Mouse (Mus musculus): ENCODE data around the gene Unk. TPM values are rescaled to one million over a fixed set of nuclear protein-coding genes. Genes with fewer than 3 reads are reported as not detected.
A peak's percentile ranks its signal among the peaks of the same experiment; 100 is the strongest.

Gene Unk
- polyA plus RNA-seq, 1 experiment from 2014 or later = 40.1 TPM

GRCm38 (mm10) chr11:116076836-116077235, 46.7 kb downstream of the Unk start:
- Histone ChIP-seq H3K4me1 (peaks cover 34% of the 10 kb centered on the region), H3K27me3 (no peaks in the 10 kb centered on the region), H3K4me2 (no peak overlapping the region), H3K36me3 (peaks cover 33% of the 10 kb centered on the region), H3K4me3 (replicated peaks) (no peak overlapping the region; the same call in 1 of the 2 replicates), H3K9me3 (replicated peaks) (no peaks in the 10 kb centered on the region), H3K9ac (no peak overlapping the region), H3K27ac (no peak overlapping the region)
- ATAC-seq (replicated peaks; ENCODE audit: low FRiP score) = 0 out of 2 replicates have a peak, but pooled peaks have one; percentile 12
- 87% methylated on average over 7 of the region's 7 CpGs for WGBS

DNA sequence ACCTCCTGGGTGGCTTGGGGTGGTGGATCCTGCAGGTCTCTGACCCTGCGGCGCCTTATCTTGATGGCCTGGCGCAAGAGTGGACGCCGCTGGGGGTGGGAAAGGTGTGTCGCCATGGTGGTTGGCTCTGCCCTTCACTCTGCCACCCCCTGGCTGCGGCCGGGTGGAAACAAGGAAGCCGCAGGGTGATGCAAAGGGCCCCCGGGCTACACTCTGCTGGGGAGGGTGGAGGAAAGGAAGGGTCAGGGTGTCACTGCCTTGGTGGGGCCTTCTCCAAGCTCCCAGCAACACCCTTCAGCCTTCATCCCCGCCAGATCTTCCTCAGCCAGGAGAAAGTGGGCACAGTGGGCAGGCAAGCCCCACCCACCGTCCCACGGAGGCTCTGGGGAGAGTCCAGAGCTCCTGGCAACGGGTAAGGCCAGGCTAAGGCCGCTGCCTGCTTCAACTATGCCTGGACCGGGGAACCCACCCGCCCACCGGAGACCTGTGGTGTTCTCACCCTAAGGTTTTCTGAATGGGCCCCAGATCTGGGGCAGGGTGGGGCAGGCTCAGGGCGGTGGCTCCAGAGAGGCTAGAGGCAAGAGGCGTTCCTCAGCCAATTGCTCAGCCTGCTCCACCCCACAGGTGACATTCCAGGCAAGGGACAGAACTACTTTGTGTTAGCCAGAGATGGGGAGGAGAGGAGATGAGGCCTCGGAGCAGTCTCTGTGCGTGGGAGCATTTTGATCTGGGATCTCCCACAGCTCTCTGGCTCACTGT, 47.5 kb downstream of the Unk start, which contains the start of gene Unc13d:
Gene Unc13d, minus strand, starts transcription at position 516 of the 759 bp plus-strand sequence.
- peak; percentile 52 for ATAC-seq (replicated peaks; ENCODE audit: low FRiP score)
- Histone ChIP-seq H3K27me3 (no peaks in the 10 kb centered on the region), H3K4me1 (peaks cover 34% of the 10 kb centered on the region), H3K27ac (peak within 1 kb of the TSS; percentile 71), H3K36me3 (peaks cover 41% of the 10 kb centered on the region), H3K9me3 (replicated peaks) (no peaks in the 10 kb centered on the region), H3K9ac (peak within 1 kb of the TSS; percentile 35), H3K4me3 (replicated peaks) (peak within 1 kb of the TSS; percentile 35), H3K4me2 (peak within 1 kb of the TSS; percentile 64)
- WGBS = 50% methylated on average over 22 of the region's 22 CpGs

DNA sequence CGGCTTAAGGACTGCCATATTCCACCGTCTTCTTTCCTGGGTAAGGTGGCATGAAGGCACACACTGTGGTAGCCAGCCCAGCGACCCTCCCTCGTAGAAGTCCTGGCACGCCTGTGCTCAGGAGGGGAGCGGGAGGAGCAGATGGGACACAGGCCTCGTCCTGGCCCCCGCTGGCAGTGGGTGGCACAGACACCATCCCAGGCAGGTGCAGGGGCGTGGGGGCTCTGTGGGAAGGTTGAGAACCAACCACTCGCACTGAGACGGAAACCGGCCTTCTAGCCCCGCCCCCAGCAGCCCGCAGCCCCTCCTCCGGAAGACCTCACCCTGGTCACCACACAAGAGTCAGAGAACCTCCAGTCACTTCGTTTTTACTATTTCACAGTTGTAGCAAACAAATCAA, 48.1 kb downstream of the Unk start:
- H3K27me3 ChIP-seq = no peaks in the 10 kb centered on the region
- ATAC-seq (replicated peaks; ENCODE audit: low FRiP score) = peak; percentile 21; the same call in 1 of the 2 replicates
- peaks cover 47% of the 10 kb centered on the region for H3K36me3 ChIP-seq
- peak overlapping the region; percentile 35 for H3K4me3 ChIP-seq (replicated peaks)
- peaks cover 34% of the 10 kb centered on the region for H3K4me1 ChIP-seq
- WGBS = 6% methylated on average over 16 of the region's 16 CpGs
- peak overlapping the region; percentile 71 for H3K27ac ChIP-seq
- peak overlapping the region; percentile 64 for H3K4me2 ChIP-seq
- peak overlapping the region; percentile 35 for H3K9ac ChIP-seq
- H3K9me3 ChIP-seq (replicated peaks) = no peaks in the 10 kb centered on the region

- Histone ChIP-seq H3K4me1 (peaks cover 34% of the 10 kb centered on the region), H3K4me3 (replicated peaks) (no peak overlapping the region), H3K27ac (peak overlapping the region; percentile 68), H3K36me3 (peaks cover 52% of the 10 kb centered on the region), H3K27me3 (no peaks in the 10 kb centered on the region), H3K9ac (no peak overlapping the region), H3K9me3 (replicated peaks) (no peaks in the 10 kb centered on the region), H3K4me2 (peak overlapping the region; percentile 64; the same call in 1 of the 2 replicates)
- 43% methylated on average over 10 of the region's 10 CpGs for WGBS
- no peak for ATAC-seq (replicated peaks; ENCODE audit: low FRiP score)
These were observed 48.7 kb downstream of the Unk start for GRCm38 (mm10) chr11:116078676-116079320.

DNA sequence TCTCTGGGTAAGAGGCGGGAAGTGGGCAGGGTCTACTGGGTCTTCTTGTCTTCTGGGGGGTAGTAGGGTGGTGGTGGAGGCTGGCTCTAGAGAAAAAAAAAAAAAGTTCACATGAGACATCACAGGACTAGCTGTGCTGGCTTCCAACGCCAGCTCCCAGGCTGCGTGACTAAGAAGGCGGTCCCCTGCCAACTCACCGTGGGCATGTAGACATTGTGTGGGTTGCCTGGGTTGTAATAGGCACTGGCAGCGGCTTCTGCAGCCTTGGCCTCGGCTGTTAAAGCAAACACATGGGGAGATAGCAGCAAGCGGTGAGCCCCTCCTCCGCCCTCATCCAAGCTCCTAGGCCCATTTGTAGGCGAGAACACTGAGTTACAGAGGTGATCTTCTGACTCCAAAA, 49.4 kb downstream of the Unk start:
- no peaks in the 10 kb centered on the region for H3K9me3 ChIP-seq (replicated peaks)
- 0 out of 2 replicates have a peak overlapping the region, but pooled peaks have one; percentile 24 for H3K27ac ChIP-seq
- H3K36me3 ChIP-seq = peaks cover 58% of the 10 kb centered on the region
- no peak overlapping the region for H3K9ac ChIP-seq
- ATAC-seq (replicated peaks; ENCODE audit: low FRiP score) = no peak
- peaks cover 29% of the 10 kb centered on the region for H3K4me1 ChIP-seq
- no peak overlapping the region for H3K4me3 ChIP-seq (replicated peaks)
- no peak overlapping the region for H3K4me2 ChIP-seq
- no peaks in the 10 kb centered on the region for H3K27me3 ChIP-seq
- 84% methylated on average over 10 of the region's 10 CpGs for WGBS

DNA sequence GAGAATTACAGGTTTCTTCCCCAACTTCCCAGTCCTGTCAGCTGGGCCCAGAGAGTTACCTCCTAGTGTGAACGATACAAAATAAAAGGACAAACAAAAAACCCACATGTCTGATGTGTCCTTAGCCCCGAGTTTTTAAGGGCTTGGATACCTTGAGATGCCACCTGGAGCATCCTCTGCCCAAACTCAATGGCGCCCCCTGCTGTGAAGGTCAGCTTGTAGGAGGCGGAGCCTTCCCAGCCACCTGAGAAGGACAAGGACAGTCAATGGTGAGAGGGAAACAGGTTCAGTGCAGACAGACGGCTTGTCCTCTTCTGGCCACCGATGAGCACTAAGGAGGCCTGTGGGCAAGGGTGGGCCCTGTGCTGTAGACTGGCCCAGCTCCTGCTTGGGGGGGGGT, 51.0 kb downstream of the Unk start:
- H3K9me3 ChIP-seq (replicated peaks) = no peaks in the 10 kb centered on the region
- no peak overlapping the region for H3K9ac ChIP-seq
- ATAC-seq (replicated peaks; ENCODE audit: low FRiP score) = no peak
- no peak overlapping the region for H3K4me2 ChIP-seq
- H3K36me3 ChIP-seq = peaks cover 63% of the 10 kb centered on the region
- peaks cover 35% of the 10 kb centered on the region for H3K4me1 ChIP-seq
- WGBS = 66% methylated on average over 6 of the region's 6 CpGs
- no peak overlapping the region for H3K27ac ChIP-seq
- no peak overlapping the region for H3K4me3 ChIP-seq (replicated peaks)
- no peaks in the 10 kb centered on the region for H3K27me3 ChIP-seq

GRCm38 (mm10) chr11:116083096-116083672, 53.1 kb downstream of the Unk start:
- ATAC-seq (replicated peaks; ENCODE audit: low FRiP score) = no peak
- no peaks in the 10 kb centered on the region for H3K9me3 ChIP-seq (replicated peaks)
- H3K4me3 ChIP-seq (replicated peaks) = no peak overlapping the region
- no peak overlapping the region for H3K9ac ChIP-seq
- H3K4me2 ChIP-seq = no peak overlapping the region
- H3K27me3 ChIP-seq = no peaks in the 10 kb centered on the region
- peaks cover 33% of the 10 kb centered on the region for H3K4me1 ChIP-seq
- peaks cover 63% of the 10 kb centered on the region for H3K36me3 ChIP-seq
- WGBS = 91% methylated on average over 14 of the region's 14 CpGs
- no peak overlapping the region for H3K27ac ChIP-seq

DNA sequence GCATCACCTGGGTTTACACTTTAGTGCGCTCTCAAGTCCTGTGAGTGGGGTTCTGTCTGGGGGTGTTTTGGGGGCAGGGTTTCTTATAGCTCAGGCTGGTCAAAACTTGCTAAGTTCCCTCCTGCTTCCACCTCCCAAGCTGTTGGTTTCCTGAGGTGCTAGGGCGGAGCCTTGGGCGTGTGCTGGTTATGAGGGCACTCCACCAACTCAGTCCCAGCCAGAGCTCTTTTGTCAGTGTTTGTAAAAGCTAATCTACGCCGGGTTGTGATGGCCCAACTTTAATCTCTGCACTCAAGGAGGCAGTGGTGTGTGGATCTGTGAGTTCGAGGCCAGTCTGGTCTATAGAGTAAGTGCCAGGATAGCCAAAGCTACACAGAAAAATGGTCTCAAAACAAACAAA, 54.0 kb downstream of the Unk start:
- H3K27me3 ChIP-seq = no peaks in the 10 kb centered on the region
- H3K9me3 ChIP-seq (replicated peaks) = no peaks in the 10 kb centered on the region
- H3K4me3 ChIP-seq (replicated peaks) = no peak overlapping the region
- no peak overlapping the region for H3K27ac ChIP-seq
- H3K9ac ChIP-seq = no peak overlapping the region
- peaks cover 28% of the 10 kb centered on the region for H3K4me1 ChIP-seq
- no peak overlapping the region for H3K4me2 ChIP-seq
- H3K36me3 ChIP-seq = peaks cover 57% of the 10 kb centered on the region
- no peak for ATAC-seq (replicated peaks; ENCODE audit: low FRiP score)
- WGBS = 94% methylated on average over 6 of the region's 6 CpGs

GRCm38 (mm10) chr11:116086258-116087193, 56.4 kb downstream of the Unk start, which contains the start of gene Wbp2:
TSS of gene Wbp2 (minus strand) at chr11:116086995.
- Histone ChIP-seq H3K4me2 (peak within 1 kb of the TSS; percentile 61), H3K4me1 (peaks cover 23% of the 10 kb centered on the region), H3K4me3 (replicated peaks) (peak within 1 kb of the TSS; percentile 55), H3K27ac (peak within 1 kb of the TSS; percentile 87), H3K27me3 (no peaks in the 10 kb centered on the region), H3K9ac (peak within 1 kb of the TSS; percentile 40), H3K36me3 (peaks cover 34% of the 10 kb centered on the region), H3K9me3 (replicated peaks) (no peaks in the 10 kb centered on the region)
- 3% methylated on average over 38 of the region's 43 CpGs for WGBS
- ATAC-seq (replicated peaks; ENCODE audit: low FRiP score) = peak; percentile 97

DNA sequence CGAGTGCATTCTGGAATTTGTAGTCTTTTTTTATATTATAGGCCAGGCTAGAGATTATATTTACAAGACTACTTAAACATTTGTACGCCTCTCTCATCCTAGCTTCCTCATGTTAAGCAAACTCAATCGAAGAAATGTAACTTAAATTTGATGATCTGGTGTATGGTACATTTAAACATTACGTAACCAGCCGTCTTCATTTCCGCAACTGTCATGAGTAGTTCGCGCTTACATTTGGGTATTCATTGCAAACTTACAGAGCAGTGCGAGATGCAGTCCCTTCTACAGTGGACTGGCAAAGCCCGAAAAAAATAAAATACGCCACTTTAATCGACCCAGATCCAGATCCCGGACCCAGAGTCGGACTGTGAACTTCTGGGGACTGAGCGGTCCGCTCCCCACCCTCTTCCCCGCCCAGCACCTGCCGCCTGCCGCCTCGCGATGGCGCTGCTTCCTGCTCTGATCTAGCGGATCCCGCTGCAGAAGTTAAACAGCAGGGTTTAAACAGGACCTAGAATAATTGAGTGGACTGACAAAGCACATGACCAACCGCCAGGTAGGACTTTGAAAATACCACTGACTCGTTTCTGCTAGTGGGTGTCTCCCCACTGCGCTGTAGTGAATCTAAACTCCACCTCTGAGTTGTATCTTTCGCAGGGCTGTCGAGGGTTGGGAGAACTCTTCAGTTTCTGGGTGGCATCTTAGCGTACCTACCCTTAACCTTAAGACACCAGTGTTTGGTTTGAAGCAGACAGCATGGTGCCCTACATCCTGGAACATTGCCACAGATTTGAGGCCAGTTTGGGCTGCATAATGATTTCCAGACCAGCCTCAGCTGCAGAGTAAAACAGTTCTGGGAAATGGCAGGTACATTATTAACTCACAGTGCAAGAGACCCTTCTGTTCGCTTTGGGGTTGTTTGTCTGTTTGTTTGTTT, 57.3 kb downstream of the Unk start:
- Histone ChIP-seq H3K9ac (peak overlapping the region; percentile 33; the same call in 1 of the 2 replicates), H3K4me1 (peaks cover 23% of the 10 kb centered on the region), H3K9me3 (replicated peaks) (no peaks in the 10 kb centered on the region), H3K4me3 (replicated peaks) (peak overlapping the region; percentile 55), H3K4me2 (peak overlapping the region; percentile 61), H3K27ac (peak overlapping the region; percentile 87), H3K27me3 (no peaks in the 10 kb centered on the region), H3K36me3 (peaks cover 24% of the 10 kb centered on the region)
- ATAC-seq (replicated peaks; ENCODE audit: low FRiP score) = peak; percentile 77
- 3% methylated on average over 31 of the region's 31 CpGs for WGBS
